Mouse (Mus musculus) cerebellum, adult 18-20 months (tissue): ENCODE results near the gene Trp53rka.
"Not testable (repeated sequence)": the region's sequence is repeated elsewhere in the genome, so short reads cannot be mapped to it uniquely, and the experiment has no call there.

Experiments used
- DNase-seq, 2 experiments: peaks; one replicate each; pipeline ENCODE4 v3.0.0; 2021

The Trp53rka gene

DNA sequence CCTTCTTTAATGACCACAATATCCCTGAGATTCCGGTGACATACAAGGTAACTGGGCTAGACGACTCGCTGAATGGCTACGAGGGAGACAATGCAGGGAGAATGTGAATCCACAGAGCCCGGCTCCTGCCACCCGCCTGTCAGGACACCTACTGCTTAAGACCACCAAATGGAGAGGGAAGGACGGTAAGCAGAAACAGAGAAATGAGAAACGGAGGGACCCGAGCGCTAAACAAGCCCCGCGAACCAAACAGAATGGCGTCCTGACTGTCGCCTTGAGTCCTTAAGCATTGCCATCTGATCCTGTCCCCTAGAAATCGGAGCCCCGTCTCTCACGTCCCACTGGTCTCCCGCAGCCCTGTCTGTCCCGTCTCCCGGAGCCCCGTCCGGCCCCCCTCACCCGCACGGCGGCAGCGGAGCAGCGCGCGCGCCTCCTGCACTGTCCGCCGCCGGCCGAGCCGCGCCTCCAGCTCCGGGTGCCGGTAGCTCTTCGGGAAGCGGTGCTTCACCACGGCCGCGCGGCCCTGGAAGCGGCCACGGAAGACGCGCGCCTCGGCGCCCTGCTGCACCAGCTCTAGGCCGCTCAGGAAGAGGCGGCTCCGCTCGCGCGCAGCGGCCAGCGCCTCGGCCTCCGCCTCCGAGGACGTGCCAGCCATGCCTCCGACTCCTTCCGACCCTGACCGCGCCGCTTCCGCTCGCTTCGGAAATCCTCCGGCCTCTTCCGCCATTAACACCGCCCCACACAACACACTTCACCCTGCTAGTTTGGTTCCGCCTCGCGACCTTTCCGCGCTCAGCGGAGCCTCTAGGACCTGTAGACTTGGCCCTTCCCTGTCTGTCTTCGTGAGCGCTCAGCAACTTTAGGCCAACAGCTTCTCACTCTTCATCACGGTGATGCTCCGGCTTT is at the start of gene Trp53rka:
Gene Trp53rka (minus strand): TSS at position 677 of the 906 bp plus-strand sequence.
- peak; percentile 82 to 87 for DNase-seq

DNA sequence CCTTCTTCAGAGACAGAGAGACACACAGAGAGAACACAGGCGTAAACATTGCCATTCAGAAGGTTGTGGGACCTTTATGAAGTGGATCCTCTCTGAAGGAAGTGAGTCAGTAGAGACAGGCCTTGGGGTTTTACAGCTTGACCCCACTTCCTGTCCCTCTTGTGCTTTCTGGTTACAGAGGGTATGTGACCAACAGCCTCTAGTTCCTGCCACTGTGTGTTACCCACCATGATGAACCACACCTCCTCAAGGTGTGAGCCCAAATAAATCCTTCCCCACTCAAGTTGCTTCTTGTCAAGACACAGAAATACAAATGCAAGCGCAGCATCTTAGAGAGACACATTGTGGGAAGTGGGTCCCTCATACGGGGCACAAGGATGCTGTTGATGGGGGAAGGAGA is 47.9 kb upstream of the Trp53rka start:
- no peak for DNase-seq

DNA sequence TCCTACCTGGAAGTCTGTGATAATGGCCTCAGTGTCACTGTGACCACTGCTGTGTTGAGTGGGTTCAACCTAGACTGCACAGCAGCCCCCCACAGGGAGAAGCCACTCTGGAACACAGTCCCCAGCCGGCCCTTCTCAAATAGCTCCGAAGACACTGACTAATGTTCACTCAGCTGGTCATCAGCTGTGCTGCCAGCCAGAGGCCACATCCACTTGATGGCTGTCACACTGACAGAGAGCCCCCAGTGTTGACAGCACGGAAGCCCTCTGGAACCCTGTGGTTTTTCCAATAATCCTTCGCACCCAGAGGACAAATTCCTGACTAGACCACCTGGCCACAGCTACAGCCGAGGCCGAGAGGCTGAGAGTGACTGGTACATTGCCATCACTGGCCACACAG is 40.7 kb upstream of the Trp53rka start:
- no peak for DNase-seq

DNA sequence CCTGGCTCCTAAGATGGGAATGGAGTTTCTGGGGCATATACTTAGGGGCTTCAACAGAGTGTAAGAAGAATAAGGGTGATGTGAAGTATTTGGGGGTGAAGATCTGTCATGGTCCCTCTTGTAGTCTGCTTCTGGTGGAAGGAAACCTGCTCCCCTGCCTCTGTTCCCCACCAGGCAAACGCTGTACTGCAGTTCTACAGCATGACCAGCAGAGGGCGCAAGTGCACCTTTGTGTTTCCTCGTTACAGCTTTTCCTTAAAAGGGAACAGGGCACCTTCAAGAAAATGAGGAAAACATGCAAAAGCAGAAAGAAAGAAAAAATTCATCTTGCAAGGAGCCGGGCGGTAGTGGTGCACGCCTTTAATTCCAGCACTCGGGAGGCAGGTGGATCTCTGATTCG is 36.0 kb upstream of the Trp53rka start:
- DNase-seq = peak; percentile 47 to 62

DNA sequence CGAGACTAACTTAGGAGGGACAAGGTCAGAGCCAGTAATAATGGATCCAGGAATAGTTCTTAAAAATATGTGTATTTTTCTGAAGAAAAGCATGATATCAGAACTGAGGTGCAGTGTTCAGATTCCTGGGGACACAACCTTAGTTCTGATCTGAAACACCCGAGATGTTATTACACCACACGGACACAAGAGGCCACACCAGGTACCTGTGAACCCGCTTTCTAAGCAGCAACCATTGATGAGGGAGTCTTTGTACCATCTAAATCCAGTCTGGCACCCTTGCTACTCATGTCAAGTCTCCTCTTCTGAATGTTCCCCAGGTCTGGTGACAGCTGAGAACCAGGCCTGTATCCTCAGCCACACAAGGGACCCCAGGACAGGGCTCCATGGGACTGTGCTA is 32.5 kb upstream of the Trp53rka start:
- DNase-seq = peak; percentile 16 to 21

DNA sequence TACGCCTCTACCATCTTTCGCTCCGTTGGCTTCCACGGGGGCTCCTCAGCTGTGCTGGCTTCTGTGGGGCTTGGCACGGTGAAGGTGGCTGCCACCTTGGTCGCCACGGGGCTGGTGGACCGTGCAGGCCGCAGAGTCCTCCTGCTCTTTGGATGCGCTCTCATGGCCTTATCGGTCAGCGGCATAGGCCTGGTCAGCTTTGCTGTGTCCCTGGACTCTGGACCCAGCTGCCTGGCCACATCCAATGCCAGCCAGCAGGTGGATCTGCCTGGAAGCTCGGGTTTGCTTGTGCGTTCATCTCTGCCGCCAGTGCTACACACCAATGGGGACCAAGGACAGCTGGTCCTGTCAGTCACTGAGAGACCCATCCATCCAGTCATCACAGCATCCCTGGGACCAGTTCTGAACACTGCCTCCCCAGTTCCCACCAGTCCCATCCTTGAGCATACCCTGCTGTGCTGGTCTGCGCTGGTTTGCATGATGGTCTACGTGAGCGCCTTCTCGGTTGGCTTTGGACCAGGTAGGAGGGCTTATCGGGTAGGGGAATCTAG is 22.1 kb upstream of the Trp53rka start:
- DNase-seq = no peak

DNA sequence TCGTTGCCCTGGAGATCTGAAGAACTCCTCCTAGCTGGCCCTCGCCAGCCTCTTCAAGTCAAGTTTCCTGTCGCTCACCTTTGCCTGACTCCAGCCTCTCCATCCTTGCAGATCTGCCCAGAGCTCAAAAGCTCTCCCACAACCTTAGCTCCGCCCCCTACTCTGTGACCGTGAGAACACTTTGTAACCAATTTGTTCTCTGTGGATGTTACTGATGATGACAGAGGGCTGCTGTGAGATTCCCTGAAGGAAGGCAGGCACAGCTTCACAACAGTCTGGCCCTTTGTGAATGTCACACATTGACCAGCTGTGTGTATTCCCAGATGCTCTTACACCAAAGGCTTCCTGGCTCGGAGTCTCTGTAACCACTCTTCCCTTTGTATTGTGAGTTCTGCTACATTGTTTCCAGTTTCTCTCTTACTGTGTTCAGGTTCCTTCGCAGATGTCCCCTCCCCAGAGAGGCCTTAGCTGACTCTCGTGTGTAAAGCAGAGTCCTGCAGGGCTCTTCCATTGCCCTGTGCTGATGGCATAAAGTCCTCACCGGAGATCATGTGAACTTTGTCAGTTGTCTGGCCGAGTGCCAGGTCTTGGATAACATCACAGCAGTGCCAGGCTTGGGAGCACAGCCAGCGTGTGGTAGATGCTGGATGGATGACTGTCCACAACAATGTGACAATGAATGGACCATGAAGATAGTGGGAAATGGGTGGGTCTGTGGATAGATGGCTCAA is 19.9 kb upstream of the Trp53rka start:
- no peak for DNase-seq

DNA sequence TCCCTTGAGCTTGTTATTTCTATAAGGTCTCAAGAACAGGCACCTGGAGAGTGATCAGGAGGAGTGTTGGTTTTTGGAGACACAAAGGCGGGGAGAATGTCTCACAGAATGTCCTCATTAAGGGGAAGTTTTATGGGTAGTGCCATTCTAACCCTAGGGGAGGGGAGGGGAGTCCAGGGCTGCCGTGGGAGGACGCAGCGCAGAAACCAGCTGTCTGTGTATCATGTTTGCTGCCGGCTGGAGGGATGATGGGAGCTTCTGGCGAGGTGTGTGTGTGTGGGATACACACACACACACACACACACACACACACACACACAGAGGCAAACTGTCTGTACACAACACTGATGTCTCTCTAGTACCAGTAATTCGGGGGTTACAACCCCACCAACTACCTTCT is 19.3 kb upstream of the Trp53rka start:
- no peak for DNase-seq

DNA sequence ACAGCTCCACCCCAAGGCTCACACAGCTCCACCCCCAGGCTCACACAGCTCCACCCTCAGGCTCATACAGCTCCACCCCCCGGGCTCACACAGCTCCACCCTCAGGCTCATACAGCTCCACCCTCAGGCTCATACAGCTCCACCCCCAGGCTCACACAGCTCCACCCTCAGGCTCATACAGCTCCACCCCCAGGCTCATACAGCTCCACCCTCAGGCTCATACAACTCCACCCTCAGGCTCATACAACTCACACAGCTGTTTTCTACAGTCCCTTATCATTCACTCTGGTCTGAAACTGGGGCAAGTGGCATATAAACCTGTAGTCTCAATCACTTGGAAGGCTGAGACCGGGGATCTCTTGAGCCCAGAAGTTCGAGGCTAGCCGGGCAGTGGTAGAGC is 18.4 kb upstream of the Trp53rka start:
- DNase-seq = not testable (repeated sequence)

DNA sequence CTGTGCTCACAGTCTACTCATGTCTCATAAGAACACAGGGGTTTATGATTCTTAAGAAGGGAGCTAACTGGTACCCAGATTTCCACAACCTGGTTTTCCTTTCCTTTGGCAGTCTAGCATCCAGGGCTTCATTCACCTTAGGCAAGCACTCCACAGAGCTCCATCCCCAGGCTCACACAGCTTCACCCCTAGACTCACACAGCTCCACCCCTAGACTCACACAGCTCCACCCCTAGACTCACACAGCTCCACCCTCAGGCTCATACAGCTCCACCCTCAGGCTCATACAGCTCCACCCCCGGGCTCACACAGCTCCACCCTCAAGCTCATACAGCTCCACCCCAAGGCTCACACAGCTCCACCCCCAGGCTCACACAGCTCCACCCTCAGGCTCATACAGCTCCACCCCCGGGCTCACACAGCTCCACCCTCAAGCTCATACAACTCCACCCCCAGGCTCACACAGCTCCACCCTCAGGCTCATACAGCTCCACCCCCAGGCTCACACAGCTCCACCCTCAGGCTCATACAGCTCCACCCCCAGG is 17.9 kb upstream of the Trp53rka start:
- DNase-seq = not testable (repeated sequence)

DNA sequence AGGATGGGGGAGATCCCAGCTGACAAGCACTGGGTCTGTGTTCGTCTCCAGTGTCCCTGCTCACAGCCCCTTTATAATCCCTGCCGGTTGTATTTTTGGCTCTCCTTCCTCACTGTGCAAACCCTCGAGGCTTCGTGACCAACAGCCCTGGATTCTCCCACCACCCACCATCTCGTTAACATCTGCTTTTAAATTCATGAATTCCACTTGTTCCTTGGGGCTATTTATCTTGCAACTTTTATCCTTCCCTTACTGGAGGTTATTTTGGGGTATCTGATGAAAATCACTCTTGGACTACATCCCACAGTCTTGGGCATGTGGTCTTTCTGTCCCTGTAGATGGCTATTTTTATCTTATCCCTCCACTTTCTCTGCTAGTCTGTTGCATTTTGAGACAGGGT is 17.3 kb upstream of the Trp53rka start:
- DNase-seq = no peak

DNA sequence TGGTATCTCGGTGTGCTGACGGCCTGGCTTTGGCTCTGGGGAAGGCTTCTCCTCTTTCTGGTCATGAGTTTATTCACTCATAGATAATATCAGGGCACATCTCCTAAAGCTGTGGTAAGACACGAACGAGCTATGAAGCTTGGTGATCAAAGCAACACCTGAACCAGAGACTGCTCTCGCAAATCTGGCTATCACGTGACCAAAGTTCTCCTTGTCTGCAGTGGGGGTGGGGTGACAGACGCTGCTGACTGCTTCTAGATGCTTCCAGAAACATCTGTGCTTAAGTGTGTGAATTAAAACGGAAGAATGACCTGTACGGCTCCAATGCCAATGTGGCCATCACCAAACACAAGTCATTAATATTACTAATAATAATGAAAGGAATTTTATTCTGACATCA is 16.6 kb upstream of the Trp53rka start:
- no peak for DNase-seq

DNA sequence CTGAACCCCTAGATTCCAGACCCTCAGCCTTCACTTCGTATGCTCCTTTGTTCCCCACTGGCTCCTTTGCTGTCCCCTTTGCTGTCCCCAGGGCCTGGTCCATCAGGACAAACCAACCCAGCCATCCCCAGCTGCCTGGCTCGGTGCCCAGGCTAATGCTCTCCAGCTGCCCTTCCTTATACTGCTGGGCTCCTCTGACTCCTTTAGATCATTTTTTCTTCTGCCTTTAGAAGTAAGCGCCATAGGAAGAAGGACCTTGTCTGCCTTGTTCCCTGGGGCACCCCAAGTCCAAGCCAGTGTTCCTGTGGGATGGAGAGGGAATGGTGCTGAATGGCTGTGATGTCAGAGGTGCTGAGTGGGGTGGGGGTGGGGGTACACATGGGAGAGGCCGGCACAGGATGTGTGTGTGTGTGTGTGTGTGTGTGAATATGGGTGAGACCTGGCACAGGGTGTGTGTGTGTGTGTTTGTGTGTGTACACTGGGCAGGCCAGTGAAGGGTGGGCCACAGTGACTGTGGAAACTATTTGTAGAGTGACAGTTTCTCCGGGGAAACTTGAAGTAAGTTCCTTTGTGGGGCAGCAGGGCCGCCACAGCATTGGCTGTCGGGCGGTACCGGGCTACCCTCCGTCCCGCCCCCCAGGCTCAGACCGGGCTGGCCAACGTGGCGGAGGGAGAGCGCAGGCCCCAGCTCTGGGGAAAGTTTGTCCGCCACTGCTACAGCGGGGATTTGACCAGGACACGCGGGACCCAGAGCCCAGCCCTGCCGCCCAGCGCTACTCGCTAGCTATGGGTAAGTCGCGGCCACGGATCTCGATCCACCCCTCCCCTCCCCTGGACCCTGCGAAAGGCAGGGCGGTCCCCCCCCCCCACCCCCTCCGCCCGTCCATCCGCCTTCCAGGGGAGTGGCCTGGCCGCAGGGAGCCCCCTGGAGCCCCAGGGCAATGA is 10.4 kb upstream of the Trp53rka start, which contains the start of gene Slc2a10:
Gene Slc2a10 (plus strand): TSS at position 529 of the 945 bp plus-strand sequence.
- DNase-seq = no peak

DNA sequence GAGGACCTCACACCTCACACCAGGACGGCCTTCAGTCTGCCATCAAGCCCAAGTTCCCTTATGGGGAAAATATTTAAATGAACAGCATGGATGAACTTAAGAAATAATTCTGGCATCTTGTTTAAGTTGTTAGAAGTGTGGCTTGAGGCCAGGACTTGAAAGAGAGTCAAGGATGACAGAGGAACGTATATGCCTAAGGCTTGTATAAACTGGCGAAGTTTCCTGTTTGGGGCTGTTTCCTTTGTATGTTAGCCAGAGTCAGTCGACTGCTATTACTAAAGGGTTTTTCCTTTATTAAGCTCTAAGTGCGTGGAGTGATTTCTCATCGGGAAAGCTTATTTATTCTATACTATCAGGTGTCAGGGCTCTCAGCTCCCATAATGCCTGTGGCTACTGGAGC is 5.7 kb upstream of the Trp53rka start:
- no peak for DNase-seq

DNA sequence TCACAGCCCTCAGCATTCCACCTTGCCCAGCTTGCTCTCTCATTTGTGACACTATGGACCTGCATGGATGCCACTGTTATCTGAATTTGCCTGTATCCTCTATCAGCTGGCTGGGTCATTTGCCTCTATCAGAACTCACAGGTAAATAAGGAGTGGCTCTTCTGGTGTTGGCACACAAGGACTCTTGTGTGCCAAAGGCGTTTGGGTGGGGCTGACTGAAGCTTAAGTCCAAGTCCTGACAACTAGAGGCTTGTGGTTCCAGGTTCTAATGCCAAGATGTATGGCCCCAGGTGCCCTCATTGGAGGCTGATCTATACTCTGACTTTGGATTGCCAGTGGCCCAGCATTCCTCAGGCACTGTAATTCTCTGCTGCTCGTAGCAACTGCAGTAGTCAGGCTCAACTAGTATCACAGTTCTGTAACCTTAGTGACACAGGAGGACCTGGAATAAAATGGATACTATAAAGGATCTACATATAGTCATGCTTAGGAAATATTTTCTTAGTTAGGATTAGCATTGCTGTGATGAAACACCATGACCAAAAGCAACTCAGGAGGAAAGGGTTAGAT is 4.7 kb upstream of the Trp53rka start:
- no peak for DNase-seq

DNA sequence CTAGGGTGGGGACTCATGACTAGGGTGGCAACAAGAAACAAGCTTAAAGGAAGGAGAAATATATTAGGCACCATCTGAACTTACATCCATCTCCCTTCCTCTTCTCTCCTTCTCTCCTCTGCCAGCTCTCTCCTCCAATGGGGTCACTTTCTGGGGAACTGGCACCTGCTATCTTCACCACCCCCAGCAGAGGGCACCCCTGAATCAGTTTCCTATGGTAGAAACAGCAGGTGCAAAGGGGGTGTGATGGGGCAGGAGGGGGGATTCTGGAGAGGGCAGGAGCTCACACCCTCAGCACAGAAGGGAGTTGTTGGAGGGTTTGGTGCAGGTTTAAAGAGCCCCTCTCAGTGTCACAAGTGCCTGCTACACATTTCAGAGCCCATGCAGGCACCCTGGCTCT is 3.1 kb upstream of the Trp53rka start:
- peak in 1 of 2 experiments; percentile 19 for DNase-seq

DNA sequence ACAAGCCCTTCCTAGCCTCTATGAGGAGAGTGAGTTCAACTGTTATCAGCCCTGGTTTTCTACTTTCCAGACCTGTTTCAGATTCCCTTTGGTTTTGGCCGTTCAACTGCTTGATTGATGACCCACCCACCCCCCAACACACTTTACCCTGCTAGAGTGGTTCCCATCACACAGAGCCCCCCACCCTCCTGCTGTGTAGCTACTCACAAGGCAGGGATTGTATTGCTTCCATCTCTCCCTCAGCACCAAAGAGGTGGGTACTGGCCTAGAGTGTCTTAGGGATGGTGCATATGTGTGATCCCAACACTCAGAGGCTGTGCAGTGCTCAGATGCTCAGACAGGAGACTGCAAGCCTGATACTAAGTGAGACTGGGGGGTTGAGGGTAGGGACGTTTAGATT is 1.4 kb upstream of the Trp53rka start:
- DNase-seq = no peak

DNA sequence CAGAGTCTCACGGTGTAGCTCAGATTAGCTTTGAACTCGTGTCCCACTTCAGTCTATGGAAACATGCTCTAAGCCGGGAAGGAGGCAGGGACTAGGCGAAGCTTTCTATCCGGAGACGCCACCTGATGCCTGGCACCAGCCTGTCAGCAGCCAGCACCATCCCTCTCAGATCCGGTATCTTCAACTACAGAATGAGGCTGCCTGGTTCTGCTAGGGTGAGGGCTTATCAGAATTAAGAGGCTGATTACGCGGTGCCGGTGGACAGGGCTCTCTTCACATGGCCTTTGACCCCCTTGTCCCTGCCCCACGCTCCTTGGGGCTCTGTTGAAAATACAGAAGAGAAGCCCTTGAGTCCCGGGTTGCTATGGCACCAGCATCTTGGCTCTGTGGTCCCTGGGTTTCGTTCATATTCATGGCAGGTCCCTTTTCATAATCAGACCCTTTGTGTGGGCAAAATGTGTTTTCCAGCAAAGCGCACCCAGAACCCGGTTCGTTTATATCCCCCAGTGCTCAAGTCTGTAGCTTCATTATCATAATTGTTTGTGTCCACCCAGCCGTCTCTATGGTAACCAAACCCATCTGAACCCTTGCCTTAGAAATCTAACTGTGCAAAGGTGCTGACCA is 575 bp upstream of the Trp53rka start:
- peak; percentile 13 to 44 for DNase-seq

DNA sequence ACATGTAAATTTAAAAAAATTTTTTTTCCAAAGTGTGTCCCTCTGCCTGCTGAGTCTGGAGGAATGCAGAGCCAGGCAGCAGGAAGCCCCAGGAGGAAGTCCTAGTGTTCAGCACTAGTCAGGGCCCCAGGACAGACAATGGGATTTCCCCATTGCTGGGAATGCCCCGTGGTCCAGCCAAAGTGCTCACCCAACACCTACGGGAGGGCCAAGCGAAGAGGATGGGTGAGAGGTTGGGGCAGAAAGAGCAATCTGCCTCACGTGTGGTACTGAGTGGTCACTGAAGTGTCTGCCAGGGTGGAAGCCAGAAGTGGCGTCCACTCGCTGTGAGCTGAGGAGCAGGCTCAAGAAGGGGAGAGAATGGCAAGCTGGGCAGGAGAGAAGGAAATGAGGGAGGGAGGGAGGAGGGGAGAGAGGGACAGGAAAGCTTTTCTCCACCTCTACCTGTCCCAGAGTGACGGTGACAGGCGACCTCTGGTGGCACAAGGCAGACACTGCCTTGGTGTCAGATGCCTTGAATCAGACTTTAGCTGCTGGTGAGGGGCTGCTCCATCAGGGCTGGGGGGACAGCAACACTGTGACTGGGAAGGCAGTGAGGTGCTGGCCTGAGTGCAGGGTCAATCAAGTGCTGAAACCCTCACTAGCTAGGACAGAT is 6.1 kb downstream of the Trp53rka start:
- peak; percentile 69 to 77 for DNase-seq

DNA sequence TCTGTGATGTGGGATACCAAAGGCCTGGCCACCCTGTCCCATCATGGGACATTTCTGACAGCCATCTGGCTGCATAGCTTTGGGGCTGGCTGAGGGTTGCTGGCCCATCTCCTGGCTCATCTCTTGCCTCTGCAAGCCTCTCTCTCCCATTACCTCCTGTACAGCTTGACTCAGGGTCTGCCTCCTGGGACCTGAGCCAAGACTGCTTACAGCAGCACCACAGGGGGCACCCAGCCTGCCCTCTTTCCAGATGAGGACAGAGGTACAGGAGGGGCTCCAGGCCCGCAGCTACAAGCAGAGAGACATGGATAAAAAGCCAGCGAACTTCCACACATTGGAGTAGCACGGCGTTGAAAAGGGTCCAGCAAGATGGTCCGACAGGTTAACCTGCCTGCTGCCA is 6.7 kb downstream of the Trp53rka start:
- peak in 1 of 2 experiments; percentile 14 for DNase-seq

DNA sequence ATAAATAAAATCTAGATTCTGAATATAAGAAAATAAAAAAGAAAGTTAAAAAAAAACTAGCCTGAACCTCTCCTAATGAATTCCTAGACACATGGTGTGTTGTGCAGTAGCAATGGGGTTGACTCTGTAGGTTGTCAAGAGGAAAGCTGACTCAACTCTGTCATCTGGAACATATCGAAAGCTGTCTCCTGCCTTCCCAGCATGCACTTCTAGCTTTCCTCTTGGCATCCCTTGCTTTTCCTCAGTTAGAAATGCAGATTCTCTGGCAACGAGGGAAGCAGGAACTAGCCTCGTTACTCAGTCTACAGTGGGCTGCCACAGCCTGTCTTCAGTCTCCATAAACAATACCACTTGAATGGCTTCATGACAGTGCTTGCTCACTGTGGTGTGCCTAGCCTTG is 7.3 kb downstream of the Trp53rka start:
- no peak for DNase-seq
